ENCODE assay signal across 10 mouse cellular contexts in the genomic region with DNA sequence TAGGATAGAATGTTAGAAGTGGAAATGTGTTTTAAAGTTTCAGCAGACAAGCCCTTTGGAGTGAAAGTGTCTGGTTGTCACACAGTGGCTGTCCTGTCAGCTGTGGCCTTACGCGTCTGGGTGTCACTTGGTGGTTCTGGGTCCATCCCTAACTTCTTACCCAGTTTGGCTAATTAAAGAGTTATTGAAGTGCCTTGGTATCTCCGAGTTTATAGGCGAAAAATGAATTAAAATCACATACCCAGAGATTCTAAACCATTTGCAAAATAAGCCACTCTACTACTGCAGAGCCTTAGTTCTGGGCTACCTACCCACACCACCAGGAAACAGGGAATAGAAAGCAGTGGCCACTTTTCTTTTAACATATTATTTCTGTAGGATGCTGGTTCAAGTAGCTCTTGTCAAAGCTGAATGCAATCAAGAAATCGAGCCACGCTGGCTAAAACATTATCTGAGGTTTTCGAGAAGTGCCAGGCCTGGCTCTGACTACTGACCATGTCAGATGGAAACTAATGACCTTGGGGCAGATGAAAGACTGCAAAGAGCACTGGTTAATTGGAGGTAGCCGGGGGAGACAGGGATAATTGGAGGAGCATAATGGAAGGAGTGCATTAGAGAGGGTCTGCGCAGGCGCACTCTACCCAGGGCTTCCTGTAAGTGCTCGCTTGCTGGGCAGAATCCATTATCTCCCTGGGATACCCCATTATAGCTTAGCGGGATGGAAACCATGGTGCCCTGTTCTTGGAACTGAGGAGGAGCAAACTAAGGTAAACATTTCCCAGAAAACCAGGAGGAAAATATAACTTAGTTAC.
A peak's percentile ranks its signal among the peaks of the same experiment; 100 is the strongest.
DNase-seq lines count a peak whose midpoint lies in the region; ATAC-seq lines count a peak whose summit lies in the region.
"Had no signal": no experiment of that assay in that cellular context is flagged by ENCODE, and none has a peak within 500 bp of the region (broad histone marks: within the 10 kb centered on the region; RNA-seq: fewer than 3 reads in every experiment).

No protein-coding gene starts in this region.

- peak overlapping the region; percentile 31 for H3K4me2 ChIP-seq in forebrain, embryonic 12.5 days
- peak overlapping the region; percentile 3; the same call in 1 of the 2 replicates for H3K4me2 ChIP-seq in limb, embryonic 12.5 days
- H3K4me2 ChIP-seq: heart, embryonic 13.5 days; liver, embryonic 13.5 days had no signal

- peak overlapping the region; percentile 81 for H3K27ac ChIP-seq in forebrain, embryonic 12.5 days
- no peak overlapping the region for H3K27ac ChIP-seq in limb, embryonic 12.5 days
- H3K27ac ChIP-seq: heart, embryonic 13.5 days; liver, embryonic 13.5 days had no signal

- no peak overlapping the region for H3K4me3 ChIP-seq in forebrain, embryonic 12.5 days (replicated peaks)
- no peak overlapping the region for H3K4me3 ChIP-seq in limb, embryonic 12.5 days (replicated peaks)
- H3K4me3 ChIP-seq: heart, embryonic 13.5 days; liver, embryonic 13.5 days had no signal

- no peak overlapping the region for H3K9ac ChIP-seq in forebrain, embryonic 12.5 days
- H3K9ac ChIP-seq in limb, embryonic 12.5 days (replicated peaks): no peak overlapping the region
- H3K9ac ChIP-seq: heart, embryonic 13.5 days; liver, embryonic 13.5 days had no signal

- ATAC-seq in forebrain, embryonic 12.5 days (ENCODE audit: low FRiP score): peak; percentile 89
- no peak for ATAC-seq in limb, embryonic 12.5 days (ENCODE audit: insufficient number of reproducible peaks, insufficient read depth, low FRiP score, low TSS enrichment, low read depth)
- ATAC-seq in cerebellum, adult (ENCODE audit: insufficient number of reproducible peaks, low FRiP score, low TSS enrichment): no peak

- no peaks in the 10 kb centered on the region for H3K36me3 ChIP-seq in forebrain, embryonic 12.5 days (replicated peaks)
- H3K36me3 ChIP-seq in limb, embryonic 12.5 days: no peaks in the 10 kb centered on the region
- H3K36me3 ChIP-seq: G1E; heart, embryonic 13.5 days; liver, embryonic 13.5 days had no signal

- peak; percentile 30 for DNase-seq in thymus, postnatal 4 days
- no peak for DNase-seq in thymus, postnatal 10 days (ENCODE audit: low spot score in 2 of 2)
- no peak for DNase-seq in ovary, postnatal 10 days (ENCODE audit: low spot score)
- DNase-seq in heart, postnatal 14 days: no peak

- WGBS in forebrain, embryonic 12.5 days: 34% methylated on average over 12 of the region's 12 CpGs
- 41% methylated on average over 12 of the region's 12 CpGs for WGBS in limb, embryonic 12.5 days

- H3K27me3 ChIP-seq in forebrain, embryonic 12.5 days: no peaks in the 10 kb centered on the region
- 0 out of 2 replicates have a peak, but pooled peaks cover 2% of the 10 kb centered on the region for H3K27me3 ChIP-seq in limb, embryonic 12.5 days
- H3K27me3 ChIP-seq: heart, embryonic 13.5 days; liver, embryonic 13.5 days had no signal

- intact Hi-C loops in heart, postnatal 14 days (cut with DNase I): loop anchor here (2.0 to 5.0 kb wide), 3 partner anchors 97 to 542 kb away; partner anchors contain the start of gene Rasgrp1

- no peaks in the 10 kb centered on the region for H3K9me3 ChIP-seq in forebrain, embryonic 12.5 days
- no peaks in the 10 kb centered on the region for H3K9me3 ChIP-seq in limb, embryonic 12.5 days
- H3K9me3 ChIP-seq: G1E; heart, embryonic 13.5 days; liver, embryonic 13.5 days had no signal

- peaks cover 5% of the 10 kb centered on the region; the same call in 1 of the 2 replicates for H3K4me1 ChIP-seq in forebrain, embryonic 12.5 days
- H3K4me1 ChIP-seq in limb, embryonic 12.5 days (replicated peaks): no peaks in the 10 kb centered on the region
- H3K4me1 ChIP-seq: liver, embryonic 13.5 days had no signal
